Mouse (Mus musculus) embryonic facial prominence, embryonic 13.5 days (tissue): Measurements from ENCODE around the gene Wwox. TPM values are rescaled to one million over a fixed set of nuclear protein-coding genes. Genes with fewer than 3 reads are reported as not detected.

ENCODE experiments used
- ATAC-seq: fragments of 200-750 bp; cut with Nextera tagmentation; 2 replicates; pipeline ENCODE4 v1.8.0; 2017; ENCODE audit warnings: low read depth; ENCODE audit not compliant: insufficient number of reproducible peaks, insufficient read depth, low FRiP score, low TSS enrichment
- H3K27ac ChIP-seq: fragments of 300-500 bp; sonication (generic); 2 replicates; pipeline ENCODE4 v1.5.1; 2015; ENCODE audit warnings: moderate library complexity, mild to moderate bottlenecking, inconsistent platforms
- H3K27me3 ChIP-seq: fragments of 300-500 bp; sonication (generic); 2 replicates; pipeline ENCODE4 v1.6.1; 2015; ENCODE audit warnings: mild to moderate bottlenecking, inconsistent platforms
- H3K36me3 ChIP-seq: fragments of 300-500 bp; sonication (generic); 2 replicates; pipeline ENCODE4 v1.6.1; 2015; ENCODE audit warnings: mild to moderate bottlenecking, inconsistent platforms
- H3K4me1 ChIP-seq: fragments of 300-500 bp; sonication (generic); 2 replicates; pipeline ENCODE4 v1.6.1; 2015; ENCODE audit warnings: inconsistent platforms
- H3K4me2 ChIP-seq: fragments of 300-500 bp; sonication (generic); 2 replicates; pipeline ENCODE4 v1.6.1; 2015; ENCODE audit warnings: moderate library complexity, mild to moderate bottlenecking, inconsistent platforms
- H3K4me3 ChIP-seq: fragments of 300-500 bp; sonication (generic); 2 replicates; pipeline ENCODE4 v1.5.1; 2015; ENCODE audit warnings: mild to moderate bottlenecking, inconsistent platforms
- H3K9ac ChIP-seq: fragments of 300-500 bp; sonication (generic); 2 replicates; pipeline ENCODE4 v1.6.1; 2015; ENCODE audit warnings: mild to moderate bottlenecking, inconsistent platforms
- H3K9me3 ChIP-seq: fragments of 300-500 bp; sonication (generic); 2 replicates; pipeline ENCODE4 v1.6.1; 2016; ENCODE audit warnings: inconsistent platforms
- WGBS: fragments of 180-500 bp; shearing (Covaris S2); methylation state at CpG from one replicate; pipeline ENCODE4 v1.1.7; 2015; ENCODE audit warnings: mixed read lengths; 5-methylcytosine and 5-hydroxymethylcytosine counted together
- polyA plus RNA-seq: library from polyadenylated mRNA; unstranded; fragments of >200 nt; fragmentation: Nextera tagmentation; extraction: Ambion mirVana; gene quantifications from 2 replicates; pipeline ENCODE4 v1.2.1, GENCODE M21; 2015

The Wwox gene
- polyA plus RNA-seq, 1 experiment from 2014 or later, result 11.5 TPM

- Histone ChIP-seq H3K9ac (peak overlapping the region; percentile 44; the same call in 1 of the 2 replicates), H3K4me3 (peak overlapping the region; percentile 34; the same call in 1 of the 2 replicates), H3K36me3 (no peaks in the 10 kb centered on the region), H3K27ac (peak overlapping the region; percentile 81), H3K4me1 (peaks cover 60% of the 10 kb centered on the region), H3K4me2 (peak overlapping the region; percentile 61), H3K27me3 (peaks cover 21% of the 10 kb centered on the region), H3K9me3 (no peaks in the 10 kb centered on the region)
- ATAC-seq, result no peak
- 78% methylated on average over 5 of the region's 5 CpGs for WGBS
Observed at GRCm38 (mm10) chr8:115160407-115160806, 721.0 kb downstream of the Wwox start.

GRCm38 (mm10) chr8:115161520-115161919 lies 722.1 kb downstream of the Wwox start:
- H3K36me3 ChIP-seq, result no peaks in the 10 kb centered on the region
- no peaks in the 10 kb centered on the region for H3K9me3 ChIP-seq
- ATAC-seq, result no peak
- H3K4me2 ChIP-seq, result no peak overlapping the region
- H3K27me3 ChIP-seq, result peaks cover 21% of the 10 kb centered on the region
- H3K9ac ChIP-seq, result no peak overlapping the region
- peaks cover 60% of the 10 kb centered on the region for H3K4me1 ChIP-seq
- WGBS, result 52% methylated on average over 9 of the region's 9 CpGs
- H3K4me3 ChIP-seq, result no peak overlapping the region
- H3K27ac ChIP-seq, result no peak overlapping the region; the same call in 1 of the 2 replicates

GRCm38 (mm10) chr8:115164872-115165271 lies 725.4 kb downstream of the Wwox start:
- peaks cover 14% of the 10 kb centered on the region for H3K27me3 ChIP-seq
- H3K4me3 ChIP-seq, result no peak overlapping the region
- H3K36me3 ChIP-seq, result no peaks in the 10 kb centered on the region
- H3K4me1 ChIP-seq, result peaks cover 40% of the 10 kb centered on the region
- peak overlapping the region; percentile 30 for H3K4me2 ChIP-seq
- no peak overlapping the region for H3K27ac ChIP-seq
- no peak for ATAC-seq
- no peak overlapping the region for H3K9ac ChIP-seq
- 14% methylated on average over 13 of the region's 13 CpGs for WGBS
- no peaks in the 10 kb centered on the region for H3K9me3 ChIP-seq

- no peak overlapping the region for H3K27ac ChIP-seq
- H3K9ac ChIP-seq, result no peak overlapping the region
- ATAC-seq, result no peak
- H3K4me1 ChIP-seq, result peaks cover 8% of the 10 kb centered on the region; the same call in 1 of the 2 replicates
- no peaks in the 10 kb centered on the region for H3K36me3 ChIP-seq
- no peaks in the 10 kb centered on the region for H3K9me3 ChIP-seq
- H3K27me3 ChIP-seq, result peaks cover 6% of the 10 kb centered on the region
- WGBS, result 49% methylated on average over 14 of the region's 14 CpGs
- no peak overlapping the region for H3K4me2 ChIP-seq
- no peak overlapping the region for H3K4me3 ChIP-seq
Observed at GRCm38 (mm10) chr8:115173634-115174081, 734.2 kb downstream of the Wwox start.

- ATAC-seq, result no peak
- H3K27me3 ChIP-seq, result 0 out of 2 replicates have a peak, but pooled peaks cover 5% of the 10 kb centered on the region
- no peaks in the 10 kb centered on the region for H3K9me3 ChIP-seq
- H3K36me3 ChIP-seq, result no peaks in the 10 kb centered on the region
- no peak overlapping the region for H3K4me2 ChIP-seq
- no peak overlapping the region for H3K4me3 ChIP-seq
- no peak overlapping the region for H3K9ac ChIP-seq
- 66% methylated on average over 6 of the region's 6 CpGs for WGBS
- H3K4me1 ChIP-seq, result peaks cover 29% of the 10 kb centered on the region
- H3K27ac ChIP-seq, result no peak overlapping the region
Observed at GRCm38 (mm10) chr8:115185431-115185964, 746.0 kb downstream of the Wwox start.

GRCm38 (mm10) chr8:115186121-115186811 lies 746.8 kb downstream of the Wwox start:
- Histone ChIP-seq H3K9ac (no peak overlapping the region), H3K9me3 (no peaks in the 10 kb centered on the region), H3K4me3 (no peak overlapping the region), H3K4me1 (peaks cover 29% of the 10 kb centered on the region), H3K4me2 (no peak overlapping the region), H3K27me3 (0 out of 2 replicates have a peak, but pooled peaks cover 4% of the 10 kb centered on the region), H3K27ac (no peak overlapping the region), H3K36me3 (no peaks in the 10 kb centered on the region)
- WGBS, result 58% methylated on average over 13 of the region's 13 CpGs
- ATAC-seq, result no peak

- no peak overlapping the region for H3K27ac ChIP-seq
- no peak overlapping the region for H3K4me2 ChIP-seq
- H3K4me3 ChIP-seq, result no peak overlapping the region
- H3K4me1 ChIP-seq, result peaks cover 29% of the 10 kb centered on the region
- H3K36me3 ChIP-seq, result no peaks in the 10 kb centered on the region
- WGBS, result 14% methylated on average over 1 of the region's 2 CpGs
- no peak overlapping the region for H3K9ac ChIP-seq
- peak; percentile 56; the same call in 1 of the 2 replicates for ATAC-seq
- H3K27me3 ChIP-seq, result 0 out of 2 replicates have a peak, but pooled peaks cover 4% of the 10 kb centered on the region
- no peaks in the 10 kb centered on the region for H3K9me3 ChIP-seq
Observed at GRCm38 (mm10) chr8:115186882-115187281, 747.4 kb downstream of the Wwox start.

GRCm38 (mm10) chr8:115188446-115188845 lies 749.0 kb downstream of the Wwox start:
- Histone ChIP-seq H3K27me3 (peaks cover 4% of the 10 kb centered on the region; the same call in 1 of the 2 replicates), H3K4me1 (peaks cover 29% of the 10 kb centered on the region), H3K9me3 (no peaks in the 10 kb centered on the region), H3K9ac (no peak overlapping the region), H3K4me2 (no peak overlapping the region), H3K36me3 (no peaks in the 10 kb centered on the region), H3K4me3 (no peak overlapping the region), H3K27ac (no peak overlapping the region)
- no peak for ATAC-seq
- 69% methylated on average over 4 of the region's 4 CpGs for WGBS

GRCm38 (mm10) chr8:115189836-115190235 lies 750.4 kb downstream of the Wwox start:
- Histone ChIP-seq H3K9me3 (no peaks in the 10 kb centered on the region), H3K9ac (no peak overlapping the region), H3K27ac (no peak overlapping the region), H3K36me3 (no peaks in the 10 kb centered on the region), H3K4me1 (peaks cover 29% of the 10 kb centered on the region), H3K27me3 (peaks cover 4% of the 10 kb centered on the region; the same call in 1 of the 2 replicates), H3K4me2 (no peak overlapping the region), H3K4me3 (no peak overlapping the region)
- ATAC-seq, result no peak
- 67% methylated on average over 11 of the region's 11 CpGs for WGBS

- Histone ChIP-seq H3K4me3 (no peak overlapping the region), H3K4me2 (no peak overlapping the region), H3K36me3 (no peaks in the 10 kb centered on the region), H3K9me3 (no peaks in the 10 kb centered on the region), H3K27ac (no peak overlapping the region), H3K27me3 (peaks cover 14% of the 10 kb centered on the region), H3K9ac (no peak overlapping the region), H3K4me1 (peaks cover 11% of the 10 kb centered on the region)
- 92% methylated on average over 2 of the region's 2 CpGs for WGBS
- no peak for ATAC-seq
Observed at GRCm38 (mm10) chr8:115193767-115194166, 754.3 kb downstream of the Wwox start.

GRCm38 (mm10) chr8:115195334-115195733 lies 755.9 kb downstream of the Wwox start:
- no peaks in the 10 kb centered on the region for H3K36me3 ChIP-seq
- no peaks in the 10 kb centered on the region for H3K9me3 ChIP-seq
- WGBS, result 82% methylated on average over 10 of the region's 10 CpGs
- no peak for ATAC-seq
- no peak overlapping the region for H3K9ac ChIP-seq
- H3K27me3 ChIP-seq, result peaks cover 27% of the 10 kb centered on the region
- peaks cover 18% of the 10 kb centered on the region for H3K4me1 ChIP-seq
- H3K4me2 ChIP-seq, result no peak overlapping the region
- no peak overlapping the region for H3K4me3 ChIP-seq
- H3K27ac ChIP-seq, result no peak overlapping the region

GRCm38 (mm10) chr8:115196859-115197258 lies 757.4 kb downstream of the Wwox start:
- ATAC-seq, result no peak
- Histone ChIP-seq H3K9me3 (no peaks in the 10 kb centered on the region), H3K27ac (no peak overlapping the region), H3K36me3 (no peaks in the 10 kb centered on the region), H3K4me2 (no peak overlapping the region), H3K4me1 (peaks cover 28% of the 10 kb centered on the region), H3K4me3 (no peak overlapping the region), H3K9ac (no peak overlapping the region), H3K27me3 (peaks cover 30% of the 10 kb centered on the region)
- WGBS, result 60% methylated on average over 2 of the region's 2 CpGs
